Mouse (Mus musculus) layer of hippocampus, adult 9-10 months (tissue): ENCODE measurements around the gene Slc5a5.

Source experiments
- DNase-seq: peaks from one replicate; pipeline ENCODE4 v3.0.0; 2022; ENCODE audit warnings: low spot score

Slc5a5 gene

DNA sequence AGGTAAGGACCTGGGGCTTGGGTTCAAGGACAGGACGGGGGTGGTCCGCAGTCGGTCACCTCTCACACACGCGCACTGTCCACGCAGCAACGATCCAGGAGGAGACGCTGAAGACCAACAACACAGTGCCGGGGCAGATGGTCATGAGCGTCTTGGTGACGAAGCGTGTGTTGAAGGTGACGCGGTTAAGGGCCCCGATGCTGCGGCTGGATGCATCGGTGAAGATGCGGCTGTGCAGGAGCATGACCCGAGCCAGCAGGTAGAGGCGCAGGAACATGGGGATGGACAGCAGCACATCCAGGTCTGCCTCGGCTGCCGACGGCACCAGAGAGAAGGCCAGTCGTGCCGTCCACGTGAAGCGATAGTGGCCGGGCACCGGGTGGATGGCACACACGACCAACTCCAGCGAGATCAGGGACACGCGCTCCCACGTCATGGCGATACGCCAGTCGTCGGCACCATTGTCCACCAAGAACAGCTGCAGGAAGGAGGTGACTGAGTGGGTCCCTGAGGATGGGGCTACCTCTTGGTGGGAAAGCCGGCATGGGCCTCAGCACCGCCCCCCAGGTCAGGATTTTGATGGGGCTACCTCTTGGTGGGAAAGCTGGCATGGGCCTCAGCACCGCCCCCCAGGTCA, 39.8 kb downstream of the Slc5a5 start:
- no peak for DNase-seq

DNA sequence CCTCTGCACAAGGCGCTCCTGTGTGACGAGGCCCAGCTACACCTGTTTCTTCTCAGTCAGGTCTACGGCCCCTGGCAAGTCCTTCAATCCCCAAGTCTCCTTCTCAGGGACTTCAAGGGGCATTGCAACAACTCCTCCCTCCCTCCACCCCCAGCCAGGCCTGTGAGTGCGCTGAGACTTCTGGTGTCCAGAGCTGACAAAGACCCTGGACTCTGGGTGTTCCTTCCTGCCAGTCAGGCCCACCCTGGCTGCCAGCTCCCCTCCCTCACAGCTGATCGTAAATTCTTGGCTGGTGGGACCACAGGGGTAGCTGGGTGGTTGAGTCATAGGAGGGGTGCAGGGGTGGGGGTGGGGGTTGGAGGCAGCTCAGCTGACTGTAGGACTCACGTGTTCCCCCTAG, 40.7 kb downstream of the Slc5a5 start:
- no peak for DNase-seq

DNA sequence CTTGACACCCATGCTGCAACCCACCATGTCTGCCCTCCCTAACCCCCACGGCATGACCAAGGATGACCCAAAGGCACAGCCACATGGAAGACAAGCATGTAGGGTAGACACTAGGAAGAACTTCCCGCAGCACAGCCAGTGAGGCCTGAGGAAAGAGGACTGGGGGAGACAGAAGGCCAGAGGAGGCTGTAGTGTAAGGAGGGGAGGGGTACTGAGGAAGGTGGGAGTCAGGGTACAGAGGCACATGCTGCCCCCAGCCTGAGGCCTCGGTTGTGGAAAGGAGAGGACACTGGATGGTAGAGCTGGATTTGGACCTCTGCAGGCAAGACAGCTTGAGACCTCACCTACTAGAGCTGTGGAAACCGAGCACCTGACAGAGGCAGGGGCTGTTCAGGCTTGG, 41.6 kb downstream of the Slc5a5 start:
- no peak for DNase-seq

DNA sequence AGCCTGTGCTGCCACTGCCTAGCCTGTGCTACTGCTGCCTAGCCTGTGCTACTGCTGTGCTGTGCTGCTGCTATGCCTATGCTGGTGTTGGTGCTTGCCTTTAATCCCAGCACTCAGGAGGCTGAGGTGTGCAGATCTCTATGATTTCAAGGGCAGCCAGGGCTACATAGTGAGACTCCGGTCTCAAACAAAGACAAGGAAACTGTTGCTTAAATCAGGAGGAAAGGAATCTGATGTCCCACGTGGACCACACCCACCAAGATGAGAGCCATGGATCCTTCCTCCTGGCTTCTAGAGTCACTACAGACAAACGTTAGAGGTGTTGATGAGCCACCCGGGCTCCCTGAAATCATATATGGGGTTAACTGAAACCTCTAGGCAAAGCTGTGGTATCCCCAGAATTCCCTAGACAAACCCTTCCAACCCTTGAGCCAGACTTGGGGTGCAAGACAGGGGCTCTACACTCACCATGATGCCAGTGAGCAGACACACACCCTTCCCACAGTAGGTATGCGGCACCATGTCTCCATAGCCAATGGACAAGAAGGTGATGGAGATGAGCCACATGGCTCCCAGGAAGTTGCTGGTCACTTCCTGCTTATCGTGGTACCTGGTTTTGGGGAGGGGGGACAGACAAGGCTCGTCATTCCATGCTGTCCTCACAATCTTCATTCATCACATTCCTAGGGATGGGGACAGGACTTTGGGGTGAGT, 42.3 kb downstream of the Slc5a5 start:
- no peak for DNase-seq

DNA sequence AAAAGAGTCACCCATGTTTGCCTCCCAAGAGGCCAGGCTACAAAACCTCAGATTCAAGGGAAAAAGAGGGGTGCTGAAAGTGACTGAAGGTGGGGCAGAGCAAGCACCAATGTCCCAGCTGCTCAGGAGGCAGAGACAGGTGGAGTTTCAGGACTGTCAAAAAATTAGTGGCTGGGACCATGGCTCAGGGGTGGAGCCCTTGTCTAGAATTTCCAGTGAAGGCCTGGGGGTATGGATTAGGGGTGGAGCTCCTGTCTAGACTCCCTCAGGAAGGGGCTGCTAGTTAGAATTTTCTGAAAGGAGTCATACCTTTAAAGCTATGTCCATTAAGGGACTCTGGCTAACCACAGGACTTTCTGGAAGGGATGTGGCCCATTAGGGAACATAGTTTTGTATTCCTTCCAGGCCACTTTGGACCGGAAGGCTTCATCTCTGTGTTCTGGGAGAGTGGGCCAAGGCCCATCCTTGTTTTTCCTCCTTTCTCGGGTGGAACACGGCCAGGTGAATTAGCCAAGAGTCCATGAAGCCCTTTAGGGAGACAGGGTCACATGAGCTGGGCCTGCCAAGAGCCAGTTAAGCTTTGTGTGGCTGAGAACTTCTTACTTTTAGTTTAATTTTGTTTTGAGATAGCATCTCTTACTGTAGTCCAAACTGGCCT, 43.1 kb downstream of the Slc5a5 start:
- DNase-seq = no peak

DNA sequence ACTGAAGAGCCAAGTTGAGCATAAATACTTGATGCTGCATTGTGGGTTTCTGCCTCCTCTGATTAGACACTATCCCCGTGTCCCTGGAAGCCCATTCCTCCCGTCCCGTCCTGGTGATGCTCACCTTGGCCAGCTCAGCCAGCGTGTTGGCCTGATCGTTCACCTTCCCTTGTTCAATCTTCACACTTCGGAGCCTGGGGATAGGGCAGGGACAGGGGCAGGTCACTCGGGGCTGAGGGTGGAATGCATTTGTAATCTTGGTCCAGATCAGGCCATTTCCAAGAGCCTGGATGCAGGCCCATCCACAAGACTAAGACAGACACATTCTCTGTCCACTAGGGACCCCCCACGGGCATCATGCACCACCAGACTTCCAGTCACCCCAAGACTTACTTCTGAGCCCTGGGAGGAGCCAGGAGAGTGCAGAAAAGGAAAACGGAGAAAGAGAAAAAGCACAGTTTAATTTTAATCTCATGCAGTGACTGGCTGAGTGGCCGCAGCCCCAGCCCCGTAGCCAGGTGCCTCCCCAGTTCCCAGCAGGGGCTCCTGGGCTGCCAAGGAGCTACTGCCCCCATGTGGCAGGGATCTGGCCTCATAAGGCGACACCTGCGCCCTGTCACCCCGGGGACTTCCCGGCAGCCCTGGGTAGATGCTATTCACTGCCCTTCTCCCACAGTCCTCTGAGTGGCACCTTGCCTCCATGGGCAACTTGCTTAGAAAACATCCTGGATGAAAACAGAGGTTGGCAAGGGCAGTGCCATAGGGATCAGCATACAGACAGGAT, 46.0 kb downstream of the Slc5a5 start:
- DNase-seq = no peak

DNA sequence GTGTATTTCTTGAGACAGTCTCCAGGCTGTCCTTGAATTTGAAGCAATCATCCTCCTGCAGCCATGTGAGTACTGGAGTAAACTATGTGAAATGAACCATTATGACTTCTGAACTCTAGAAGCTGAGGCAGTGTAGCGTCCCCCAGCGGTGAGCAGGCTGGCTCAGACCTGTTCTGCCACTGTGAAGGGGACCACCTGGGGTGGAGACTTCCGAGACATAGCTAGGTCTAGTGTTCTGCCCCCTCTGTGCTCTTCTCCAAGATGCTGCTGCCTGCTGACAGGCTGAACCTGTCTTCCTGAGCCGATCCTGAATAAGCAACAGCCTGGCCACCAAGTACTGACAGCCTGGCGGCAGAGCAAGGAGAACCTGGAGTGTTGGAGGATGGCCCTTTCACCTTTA, 47.4 kb downstream of the Slc5a5 start:
- no peak for DNase-seq

DNA sequence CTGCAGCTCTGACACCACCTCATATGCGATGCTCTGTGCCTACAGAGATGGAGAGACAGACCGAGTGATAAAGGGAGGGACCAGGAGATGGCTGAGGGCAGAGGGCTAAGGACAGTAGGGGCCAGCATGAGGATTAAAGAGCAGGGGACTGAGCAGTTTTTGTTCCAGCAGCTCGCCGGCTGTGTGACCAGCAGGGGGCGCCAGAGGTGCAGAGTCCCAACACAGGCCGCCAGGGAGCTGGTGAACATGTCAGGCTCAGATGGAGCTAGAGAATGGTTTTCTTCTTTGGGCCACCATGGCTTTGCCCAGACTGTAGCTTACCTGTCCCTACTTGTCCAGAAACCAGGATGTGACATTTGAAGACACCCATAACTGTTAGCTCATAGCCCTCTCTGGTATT, 48.0 kb downstream of the Slc5a5 start:
- peak; percentile 75 for DNase-seq

DNA sequence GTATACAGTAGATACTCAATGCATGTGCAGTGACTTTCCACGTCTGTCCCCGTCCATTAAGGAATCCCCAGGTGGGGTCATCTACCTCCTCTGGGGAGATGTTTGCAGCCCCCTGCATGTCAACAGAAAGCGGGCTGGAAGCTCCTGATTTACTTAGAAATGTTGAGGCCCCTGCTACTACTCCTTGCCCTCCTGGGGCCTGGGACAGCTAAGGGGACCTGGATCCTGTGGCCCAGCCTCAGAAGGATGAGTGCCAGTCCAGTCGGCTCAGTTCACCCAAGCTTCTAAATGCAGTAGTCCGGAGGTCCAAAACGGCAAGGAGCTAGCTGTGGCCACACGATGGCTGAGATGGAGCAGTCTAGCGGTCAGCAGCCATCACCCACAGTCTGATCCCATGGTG, 48.6 kb downstream of the Slc5a5 start:
- no peak for DNase-seq

DNA sequence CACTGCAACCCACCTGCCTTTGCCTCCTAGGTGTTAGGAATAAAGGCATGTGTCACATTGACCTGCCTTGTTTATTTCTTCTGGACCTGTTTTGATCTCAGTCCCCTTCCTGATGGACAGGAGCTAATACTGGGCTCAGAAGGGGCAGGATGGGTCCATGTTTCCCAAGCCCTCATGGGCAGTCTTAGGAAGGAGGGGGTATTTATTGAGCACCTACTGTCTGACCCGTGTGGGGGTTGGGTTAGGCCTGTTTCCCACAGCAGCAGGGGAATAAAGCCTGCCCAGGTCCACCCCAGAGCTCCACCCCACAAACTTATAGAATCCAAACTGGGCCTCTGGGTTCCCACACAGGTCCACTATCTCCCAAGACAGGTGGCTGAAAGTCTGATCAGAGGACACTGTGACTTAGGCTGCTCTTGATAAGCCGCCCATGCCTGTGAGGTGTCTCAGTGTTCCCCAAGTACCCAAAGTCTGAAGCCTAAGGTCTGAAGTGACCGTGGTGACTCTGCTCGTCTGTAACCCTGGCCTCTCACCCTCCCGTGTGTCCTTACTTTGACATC, 49.3 kb downstream of the Slc5a5 start:
- no peak for DNase-seq

DNA sequence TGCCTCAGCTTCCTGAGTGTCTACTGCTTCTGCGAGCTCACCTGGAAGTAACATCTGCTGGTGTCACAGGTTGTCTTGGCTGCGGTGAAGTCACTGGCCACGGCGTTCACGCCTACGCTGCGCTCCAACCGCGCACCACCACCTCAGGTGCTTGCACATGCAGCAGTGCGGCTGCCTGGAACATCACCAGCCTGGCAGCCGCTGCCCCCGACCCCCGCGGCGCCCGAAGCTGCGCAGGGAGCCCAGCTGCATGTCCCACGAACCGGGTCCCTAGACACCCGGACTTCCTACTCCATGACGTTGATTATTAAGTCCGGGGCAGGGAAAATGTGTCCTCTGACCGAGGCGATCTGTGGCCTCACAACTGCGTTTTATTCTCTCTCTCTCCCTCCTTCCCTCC, 50.1 kb downstream of the Slc5a5 start:
- DNase-seq = no peak

DNA sequence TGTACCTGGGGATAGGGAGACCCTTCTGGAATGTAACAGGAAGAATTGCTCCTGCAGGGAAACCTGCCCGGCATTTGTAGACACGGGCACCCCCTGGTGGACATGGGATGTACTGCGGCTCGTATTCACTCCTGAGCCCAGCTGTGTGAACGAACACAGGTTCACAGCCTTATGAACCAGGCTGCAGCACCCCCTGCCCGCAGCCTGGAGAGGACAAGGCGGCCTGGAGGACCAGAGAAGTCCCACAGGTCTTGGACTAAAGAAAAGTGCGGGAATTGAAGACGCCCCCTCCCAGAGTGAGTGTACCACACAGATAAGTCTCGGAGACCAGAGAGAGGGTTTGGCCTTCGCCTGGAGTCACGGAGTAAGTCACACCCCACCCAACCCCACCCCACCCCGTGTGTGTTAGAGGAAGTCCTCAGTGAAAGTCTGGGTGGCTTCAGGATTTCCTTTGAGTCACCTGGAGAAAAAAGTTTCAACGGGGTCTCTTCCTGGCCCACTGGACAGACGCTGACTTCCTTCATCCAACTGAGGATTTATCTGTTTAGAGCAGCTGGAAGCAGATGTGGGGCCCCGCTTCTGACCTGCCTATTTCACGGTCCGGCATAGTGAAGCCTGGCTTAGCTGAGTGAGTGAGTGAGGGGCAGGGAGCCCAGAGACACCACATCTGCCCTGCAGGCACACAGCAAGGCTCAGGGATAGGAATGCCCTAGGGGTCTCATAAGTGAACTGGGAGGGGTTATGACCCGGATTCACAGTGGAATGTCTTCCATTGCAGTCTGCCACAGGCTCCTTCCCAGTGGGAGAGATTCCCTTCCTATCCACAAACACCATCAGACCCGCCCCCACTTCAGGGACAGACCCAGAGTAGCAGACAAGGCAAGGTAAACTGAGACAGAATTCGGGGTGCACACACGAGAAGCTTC, 51.1 kb downstream of the Slc5a5 start:
- DNase-seq = peak; percentile 89

DNA sequence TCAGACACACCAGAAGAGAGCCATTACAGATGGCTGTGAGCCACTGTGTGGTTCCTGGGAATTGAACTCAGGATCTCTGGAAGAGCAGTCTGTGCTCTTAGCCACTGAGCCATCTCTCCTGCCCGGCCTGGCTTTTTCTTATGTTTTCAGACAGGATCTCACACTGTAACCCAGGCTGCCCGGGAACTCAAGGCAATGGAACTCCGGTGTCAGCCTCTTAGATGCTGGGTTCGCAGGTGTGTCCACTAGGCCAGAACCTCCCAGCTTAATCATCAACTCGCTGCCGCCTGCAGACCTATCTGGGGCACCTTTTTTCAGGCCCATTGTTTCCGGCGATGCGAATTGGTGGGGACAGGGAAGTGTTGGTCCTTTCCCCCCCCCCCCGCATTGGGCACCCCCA, 52.0 kb downstream of the Slc5a5 start:
- no peak for DNase-seq

DNA sequence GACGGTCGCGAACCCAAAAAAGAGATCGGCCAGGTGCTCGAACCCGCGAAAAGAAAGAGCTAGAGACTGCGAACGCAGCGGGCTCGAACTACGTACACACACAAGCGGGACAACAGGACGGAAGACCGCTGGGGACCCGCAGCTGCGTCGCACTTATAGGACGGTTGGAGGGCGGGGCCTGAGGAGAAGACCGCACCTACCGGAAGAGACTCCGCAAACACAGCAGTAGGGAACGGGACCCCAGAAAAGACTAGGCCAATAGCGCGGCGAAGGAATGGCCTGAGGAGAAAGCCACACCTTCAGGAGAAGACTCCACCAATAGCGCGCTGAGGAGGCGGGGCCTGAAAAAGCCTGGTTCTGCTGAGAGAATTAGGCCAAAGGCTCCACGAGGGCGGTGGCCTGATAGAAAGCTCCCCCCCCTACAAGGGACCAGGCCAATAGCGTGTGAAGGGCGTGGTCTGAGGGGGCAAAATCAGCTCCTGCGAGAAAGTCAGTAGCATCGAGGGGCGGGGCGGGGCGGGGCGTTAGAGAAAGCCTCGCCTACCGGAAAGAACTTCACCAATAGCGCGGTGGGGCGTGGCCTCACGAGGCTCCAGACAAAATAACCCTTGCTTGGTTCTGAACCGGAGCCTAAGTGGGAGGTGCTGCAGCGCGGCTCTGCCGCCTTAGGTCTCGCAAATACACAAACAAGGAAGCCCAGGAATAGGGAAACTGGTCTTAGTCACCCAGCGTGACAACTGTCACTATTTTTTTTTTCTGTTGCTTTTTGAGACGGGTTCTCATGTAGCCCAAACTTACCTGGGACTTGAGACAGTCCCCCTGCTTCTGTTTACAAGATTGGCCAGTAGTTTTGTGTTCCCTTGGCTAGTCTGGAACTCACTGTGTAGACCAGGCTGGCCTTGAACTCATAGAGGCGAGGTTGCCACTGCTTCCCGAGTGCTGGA, 52.9 kb downstream of the Slc5a5 start, which contains the start of gene Arrdc2:
Gene Arrdc2, minus strand, starts transcription at position 313 of the 944 bp plus-strand sequence.
- DNase-seq = peak; percentile 99

DNA sequence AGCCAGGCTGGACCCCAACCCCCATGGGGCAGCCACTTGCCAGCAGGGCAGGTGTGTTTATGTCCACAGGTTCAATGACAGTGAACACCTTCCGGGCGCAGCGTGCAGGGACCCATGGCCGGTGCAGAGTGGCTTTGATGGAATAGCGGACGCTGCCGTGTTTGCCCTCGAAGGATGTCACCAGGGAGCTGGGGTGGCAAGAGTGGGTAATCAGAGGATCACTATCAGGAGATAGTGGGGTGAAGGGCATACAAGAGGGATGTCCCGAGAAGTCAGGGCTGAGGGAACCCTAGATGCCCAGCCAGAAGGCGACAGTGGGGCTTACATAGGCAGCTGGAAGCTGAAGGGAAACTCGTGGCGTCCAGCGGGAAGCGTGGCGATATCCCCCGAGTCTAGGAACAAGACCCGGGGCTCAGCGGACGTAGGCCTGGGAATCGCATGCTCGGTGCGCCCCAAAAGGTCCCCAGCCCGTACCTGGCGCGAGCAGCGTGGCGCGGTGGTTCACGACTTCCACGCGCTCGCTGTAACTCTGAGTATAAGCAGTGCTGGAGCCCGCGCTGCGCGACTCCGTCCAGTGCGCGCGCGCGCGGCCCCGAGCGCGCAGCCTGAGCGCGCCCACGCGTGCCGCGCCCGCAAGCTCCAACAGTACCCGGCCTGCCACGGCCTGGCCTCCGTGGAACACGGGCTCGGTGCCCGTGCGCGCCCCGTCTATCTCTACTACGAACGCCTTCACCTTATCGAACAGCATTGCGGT, 53.7 kb downstream of the Slc5a5 start:
- no peak for DNase-seq

DNA sequence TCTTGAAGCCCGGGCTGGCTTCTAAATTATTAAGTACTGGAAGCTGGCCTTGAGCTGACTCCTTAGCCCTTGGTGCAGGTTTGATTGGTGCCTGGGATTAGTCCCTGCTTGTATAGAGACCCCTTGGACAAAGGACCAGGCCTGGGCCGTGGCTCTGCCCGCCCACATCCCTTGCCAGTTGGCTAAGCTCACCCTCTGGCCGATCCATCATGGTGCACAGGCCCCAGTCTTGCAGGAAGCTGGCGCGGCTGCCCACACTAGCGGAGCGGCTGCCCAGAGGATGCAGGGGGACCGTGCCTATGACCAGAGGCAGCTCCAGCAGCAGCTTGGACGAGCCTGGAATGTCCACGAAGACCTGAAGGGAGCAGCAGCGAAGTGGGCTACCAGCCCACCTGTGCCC, 55.9 kb downstream of the Slc5a5 start:
- DNase-seq = no peak

DNA sequence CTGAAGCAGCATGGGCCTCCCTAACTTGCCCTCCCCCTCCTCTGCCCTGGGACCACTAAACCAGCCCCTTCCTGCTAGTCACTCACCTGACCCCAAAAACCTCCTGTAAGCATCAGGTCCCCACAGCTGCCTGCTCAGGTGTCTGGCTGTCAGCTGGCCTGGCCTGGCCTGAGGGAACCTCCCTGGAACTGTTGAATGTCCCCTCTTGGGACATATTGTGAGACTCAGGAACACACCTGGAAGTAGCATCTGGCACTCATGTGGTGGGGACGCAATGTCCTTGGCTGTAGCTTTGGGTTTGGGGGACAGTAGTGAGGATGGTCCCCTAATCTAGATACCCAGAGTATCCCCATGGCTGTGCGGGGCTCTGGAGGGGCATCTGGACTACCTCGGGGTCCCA, 58.5 kb downstream of the Slc5a5 start:
- DNase-seq = no peak

DNA sequence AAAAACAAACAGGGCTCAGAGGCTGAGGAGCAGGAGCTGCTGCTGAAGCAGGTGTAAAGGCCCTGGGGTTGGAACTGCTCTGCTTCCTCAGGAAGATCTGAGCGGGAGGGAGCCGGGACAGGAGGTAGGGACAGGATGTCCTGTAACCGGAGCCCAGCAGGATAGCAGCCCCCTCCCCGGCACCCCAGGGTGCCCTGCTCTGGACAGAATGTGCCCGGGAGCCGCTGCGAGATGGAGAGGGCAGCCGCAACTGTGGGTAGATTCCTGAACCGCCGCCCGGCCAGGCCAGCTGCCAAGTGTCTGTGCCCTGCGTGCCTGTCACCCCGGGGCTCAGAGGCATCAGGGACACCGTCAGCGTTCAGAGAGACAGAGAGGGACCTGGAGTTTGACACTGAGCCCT, 59.0 kb downstream of the Slc5a5 start:
- DNase-seq = no peak

DNA sequence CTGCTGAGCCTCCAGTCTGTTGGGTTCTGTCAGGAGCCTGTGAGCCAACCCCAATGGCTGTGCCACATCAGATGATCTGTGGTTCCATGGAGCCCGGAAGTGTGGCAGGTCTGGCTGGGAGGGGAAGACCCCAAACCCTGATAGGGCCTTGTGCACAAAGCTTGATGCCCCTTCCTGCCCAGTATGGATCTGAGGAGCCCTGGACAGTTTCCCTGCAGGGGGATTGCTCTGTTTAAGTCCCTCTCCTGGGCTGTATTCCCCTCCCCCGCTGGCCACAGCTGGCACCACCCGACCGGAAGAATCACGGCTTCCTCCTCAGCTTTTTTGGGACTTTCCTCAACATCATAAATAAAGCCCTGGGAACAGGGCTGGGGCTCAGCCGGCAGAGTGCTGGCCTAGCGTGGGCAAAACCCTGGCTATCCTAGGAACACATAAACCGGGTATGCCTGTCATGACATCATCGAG, 59.5 kb downstream of the Slc5a5 start:
- DNase-seq = no peak
